Mouse (Mus musculus) olfactory bulb, adult 2 months (tissue): Measurements from ENCODE around the gene Fgf15. TPM values are rescaled to one million over a fixed set of nuclear protein-coding genes. Genes with fewer than 3 reads are reported as not detected.

ENCODE experiments used
- H3K27ac ChIP-seq: fragments of 200-500 bp; 2 replicates; pipeline ENCODE4 v1.5.1; 2012; ENCODE audit warnings: low read depth, low read length; ENCODE audit not compliant: insufficient read depth
- H3K4me1 ChIP-seq: fragments of 200-500 bp; 2 replicates; pipeline ENCODE4 v1.6.1; 2012; ENCODE audit warnings: low read length; ENCODE audit not compliant: control insufficient read depth, insufficient read depth
- H3K4me3 ChIP-seq: fragments of 200-500 bp; 2 replicates; pipeline ENCODE4 v1.5.1; 2012; ENCODE audit warnings: mild to moderate bottlenecking, low read depth, low read length, moderate library complexity; ENCODE audit not compliant: insufficient read depth
- CTCF ChIP-seq: fragments of 200-500 bp; IDR thresholded peaks from 2 replicates; pipeline ENCODE4 v1.5.1; 2012; ENCODE audit warnings: low read depth, mild to moderate bottlenecking, low read length, moderate library complexity; ENCODE audit not compliant: insufficient read depth
- POLR2A ChIP-seq: fragments of 200-500 bp; IDR thresholded peaks from 2 replicates; pipeline ENCODE4 v1.6.1; 2012; ENCODE audit warnings: mild to moderate bottlenecking, low read depth, low read length, moderate library complexity; ENCODE audit not compliant: insufficient read depth
- WGBS: fragments of 180-500 bp; shearing (Covaris S2); methylation state at CpG from one replicate; pipeline ENCODE4 v1.1.7; 2018; 5-methylcytosine and 5-hydroxymethylcytosine counted together
- polyA plus RNA-seq: library from polyadenylated mRNA; stranded (reverse); fragments of >200 nt; gene quantifications from 2 replicates; pipeline ENCODE4 v1.2.4, GENCODE M21; 2012; ENCODE audit warnings: low replicate concordance; ENCODE audit not compliant: missing spikeins, insufficient read depth, insufficient read length

Gene Fgf15
- polyA plus RNA-seq, 1 experiment, result not detected

- TF ChIP-seq POLR2A (no peak), CTCF (no peak)
- WGBS, result 79% methylated on average over 8 of the region's 8 CpGs
- no peak overlapping the region for H3K27ac ChIP-seq
- H3K4me3 ChIP-seq, result no peak overlapping the region
- peaks cover 32% of the 10 kb centered on the region for H3K4me1 ChIP-seq
These were observed 37.5 kb downstream of the Fgf15 start for GRCm38 (mm10) chr7:144933796-144934195.

GRCm38 (mm10) chr7:144934901-144935300, 38.6 kb downstream of the Fgf15 start:
- WGBS, result 88% methylated on average over 5 of the region's 5 CpGs
- TF ChIP-seq CTCF (no peak), POLR2A (no peak)
- Histone ChIP-seq H3K27ac (no peak overlapping the region), H3K4me3 (no peak overlapping the region), H3K4me1 (peaks cover 34% of the 10 kb centered on the region)

- Histone ChIP-seq H3K4me1 (peaks cover 34% of the 10 kb centered on the region), H3K27ac (no peak overlapping the region), H3K4me3 (no peak overlapping the region)
- WGBS, result 56% methylated on average over 5 of the region's 5 CpGs
- TF ChIP-seq CTCF (no peak), POLR2A (no peak)
These were observed 39.2 kb downstream of the Fgf15 start for GRCm38 (mm10) chr7:144935563-144935962.

GRCm38 (mm10) chr7:144936311-144936880, 40.1 kb downstream of the Fgf15 start:
- Histone ChIP-seq H3K4me1 (peaks cover 37% of the 10 kb centered on the region), H3K27ac (no peak overlapping the region), H3K4me3 (no peak overlapping the region)
- no peak for TF ChIP-seq CTCF
- no peak for TF ChIP-seq POLR2A
- WGBS, result 76% methylated on average over 4 of the region's 4 CpGs

- 1% methylated on average over 20 of the region's 20 CpGs for WGBS
- H3K4me3 ChIP-seq, result peak overlapping the region; percentile 53
- H3K27ac ChIP-seq, result no peak overlapping the region
- TF ChIP-seq CTCF (peak; percentile 99), POLR2A (no peak)
- H3K4me1 ChIP-seq, result peaks cover 39% of the 10 kb centered on the region
These were observed 41.2 kb downstream of the Fgf15 start for GRCm38 (mm10) chr7:144937490-144937889.

- H3K27ac ChIP-seq, result no peak overlapping the region
- H3K4me1 ChIP-seq, result peaks cover 42% of the 10 kb centered on the region
- 2% methylated on average over 39 of the region's 39 CpGs for WGBS
- peak overlapping the region; percentile 53 for H3K4me3 ChIP-seq
- TF ChIP-seq POLR2A, result no peak
- no peak for TF ChIP-seq CTCF
These were observed 41.7 kb downstream of the Fgf15 start for GRCm38 (mm10) chr7:144937899-144938517.

GRCm38 (mm10) chr7:144938661-144939343, 42.5 kb downstream of the Fgf15 start:
- peaks cover 47% of the 10 kb centered on the region for H3K4me1 ChIP-seq
- no peak for TF ChIP-seq POLR2A
- TF ChIP-seq CTCF, result no peak
- WGBS, result under 1% methylated on average over 32 of the region's 32 CpGs
- H3K4me3 ChIP-seq, result peak overlapping the region; percentile 39; the same call in 1 of the 2 replicates
- H3K27ac ChIP-seq, result no peak overlapping the region

- under 1% methylated on average over 41 of the region's 45 CpGs for WGBS
- peak within 1 kb of the TSS; percentile 39 for H3K4me3 ChIP-seq
- TF ChIP-seq POLR2A (peak; percentile 17; the same call in 1 of the 2 replicates), CTCF (no peak)
- peaks cover 47% of the 10 kb centered on the region for H3K4me1 ChIP-seq
- H3K27ac ChIP-seq, result no peak within 1 kb of the TSS
These were observed 43.1 kb downstream of the Fgf15 start, which contains the start of gene Ccnd1 for GRCm38 (mm10) chr7:144939344-144940002. Gene Ccnd1 (minus strand): TSS chr7:144939925.

- TF ChIP-seq CTCF (no peak), POLR2A (no peak)
- Histone ChIP-seq H3K27ac (no peak overlapping the region), H3K4me3 (peak overlapping the region; percentile 16; the same call in 1 of the 2 replicates), H3K4me1 (peaks cover 47% of the 10 kb centered on the region)
- 1% methylated on average over 22 of the region's 22 CpGs for WGBS
These were observed 43.8 kb downstream of the Fgf15 start for GRCm38 (mm10) chr7:144940003-144940571.
